Comparison of ENCODE assay signal across 9 mouse cellular contexts in genomic region chrX:20946055-20946454, GRCm38 (mm10). TPM values are rescaled to one million over a fixed set of nuclear protein-coding genes. Genes with fewer than 3 reads are reported as not detected.
DNase-seq lines count a peak whose midpoint lies in the region; ATAC-seq and TF ChIP-seq lines count a peak whose summit lies in the region.
"Had no signal": no experiment of that assay in that cellular context is flagged by ENCODE, and none has a peak within 500 bp of the region (broad histone marks: within the 10 kb centered on the region; RNA-seq: fewer than 3 reads in every experiment).

No protein-coding gene starts in this region.

- H3K27ac ChIP-seq in forebrain, postnatal 0 days (ENCODE audit: low read depth, low read length): no peak overlapping the region
- H3K27ac ChIP-seq in forebrain, embryonic 12.5 days: no peak overlapping the region
- H3K27ac ChIP-seq in kidney, postnatal 0 days: no peak overlapping the region
- H3K27ac ChIP-seq in lung, embryonic 14.5 days (ENCODE audit: low read depth): no peak overlapping the region
- H3K27ac ChIP-seq: hindbrain, embryonic 15.5 days had no signal

- peak; percentile 67 for TF ChIP-seq CTCF in forebrain, postnatal 0 days (IDR thresholded peaks at IDR 0.05; ENCODE audit: low read depth)
- TF ChIP-seq CTCF in kidney, postnatal 0 days (IDR thresholded peaks at IDR 0.05; ENCODE audit: low read depth): peak; percentile 67
- TF ChIP-seq CTCF in lung, embryonic 14.5 days (IDR thresholded peaks at IDR 0.05; ENCODE audit: low read depth): peak; percentile 57

- H3K4me3 ChIP-seq in forebrain, postnatal 0 days (ENCODE audit: low read depth, low read length): no peak overlapping the region
- H3K4me3 ChIP-seq in forebrain, embryonic 12.5 days (replicated peaks): no peak overlapping the region
- H3K4me3 ChIP-seq in kidney, postnatal 0 days (replicated peaks; ENCODE audit: low read depth, low read length): no peak overlapping the region
- no peak overlapping the region for H3K4me3 ChIP-seq in lung, embryonic 14.5 days (ENCODE audit: low read depth, low read length)
- H3K4me3 ChIP-seq: hindbrain, embryonic 15.5 days had no signal

- 16% methylated on average over 4 of the region's 4 CpGs for WGBS in forebrain, postnatal 0 days
- WGBS in forebrain, embryonic 12.5 days: 5% methylated on average over 4 of the region's 4 CpGs
- WGBS in kidney, postnatal 0 days: 14% methylated on average over 4 of the region's 4 CpGs
- WGBS in lung, embryonic 14.5 days: 3% methylated on average over 4 of the region's 4 CpGs

- ATAC-seq in forebrain, postnatal 0 days: no peak
- no peak for ATAC-seq in forebrain, embryonic 12.5 days (ENCODE audit: low FRiP score)
- no peak for ATAC-seq in kidney, postnatal 0 days (replicated peaks; ENCODE audit: low FRiP score, low read depth)
- ATAC-seq in lung, embryonic 14.5 days (ENCODE audit: insufficient read depth): no peak

- no peaks in the 10 kb centered on the region for H3K36me3 ChIP-seq in forebrain, postnatal 0 days (ENCODE audit: insufficient read depth)
- no peaks in the 10 kb centered on the region for H3K36me3 ChIP-seq in forebrain, embryonic 12.5 days (replicated peaks)
- H3K36me3 ChIP-seq in kidney, postnatal 0 days (ENCODE audit: insufficient read depth, low read length): no peaks in the 10 kb centered on the region
- no peaks in the 10 kb centered on the region for H3K36me3 ChIP-seq in lung, embryonic 14.5 days (ENCODE audit: insufficient read depth)
- H3K36me3 ChIP-seq: hindbrain, embryonic 15.5 days had no signal

- DNase-seq in forebrain, postnatal 0 days: peak; percentile 69
- peak; percentile 15 for DNase-seq in urinary bladder, postnatal 25 days (ENCODE audit: low spot score)
- DNase-seq in urinary bladder, adult 2 months (ENCODE audit: low spot score): no peak
- peak; percentile 20 for DNase-seq in embryo, embryonic 9.5 days (ENCODE audit: extremely low spot score)
- peak; percentile 46 for DNase-seq in kidney, postnatal 0 days (ENCODE audit: low spot score)
- peak; percentile 75 for DNase-seq in lung, embryonic 14.5 days
- DNase-seq in spleen, postnatal 10 days (ENCODE audit: low spot score in 2 of 2): peak; percentile 14 to 50

- H3K27me3 ChIP-seq in forebrain, postnatal 0 days (ENCODE audit: insufficient read depth, low read length): no peaks in the 10 kb centered on the region
- H3K27me3 ChIP-seq in forebrain, embryonic 12.5 days: no peaks in the 10 kb centered on the region
- no peaks in the 10 kb centered on the region for H3K27me3 ChIP-seq in kidney, postnatal 0 days (ENCODE audit: insufficient read depth, low read length)
- H3K27me3 ChIP-seq in lung, embryonic 14.5 days (ENCODE audit: insufficient read depth, low read length): no peaks in the 10 kb centered on the region
- H3K27me3 ChIP-seq: hindbrain, embryonic 15.5 days had no signal

- no peak overlapping the region for H3K4me2 ChIP-seq in forebrain, postnatal 0 days (ENCODE audit: low read depth)
- no peak overlapping the region for H3K4me2 ChIP-seq in forebrain, embryonic 12.5 days
- no peak overlapping the region for H3K4me2 ChIP-seq in kidney, postnatal 0 days (ENCODE audit: low read length)
- H3K4me2 ChIP-seq in lung, embryonic 14.5 days: no peak overlapping the region
- H3K4me2 ChIP-seq: hindbrain, embryonic 15.5 days had no signal

- no peak overlapping the region for H3K9ac ChIP-seq in forebrain, postnatal 0 days
- H3K9ac ChIP-seq in forebrain, embryonic 12.5 days: no peak overlapping the region
- H3K9ac ChIP-seq in kidney, postnatal 0 days (ENCODE audit: low read depth, low read length): no peak overlapping the region
- H3K9ac ChIP-seq in lung, embryonic 14.5 days: no peak overlapping the region
- H3K9ac ChIP-seq: hindbrain, embryonic 15.5 days had no signal

- no peaks in the 10 kb centered on the region for H3K9me3 ChIP-seq in forebrain, postnatal 0 days (ENCODE audit: low read length)
- no peaks in the 10 kb centered on the region for H3K9me3 ChIP-seq in forebrain, embryonic 12.5 days
- H3K9me3 ChIP-seq in kidney, postnatal 0 days (replicated peaks; ENCODE audit: low read length): no peaks in the 10 kb centered on the region
- no peaks in the 10 kb centered on the region for H3K9me3 ChIP-seq in lung, embryonic 14.5 days (ENCODE audit: low read depth, low read length)
- H3K9me3 ChIP-seq: hindbrain, embryonic 15.5 days had no signal

- no peaks in the 10 kb centered on the region for H3K4me1 ChIP-seq in forebrain, postnatal 0 days (ENCODE audit: insufficient read depth)
- H3K4me1 ChIP-seq in forebrain, embryonic 12.5 days: peaks cover 7% of the 10 kb centered on the region; the same call in 1 of the 2 replicates
- H3K4me1 ChIP-seq in kidney, postnatal 0 days (replicated peaks; ENCODE audit: insufficient read depth, low read length): no peaks in the 10 kb centered on the region
- H3K4me1 ChIP-seq in lung, embryonic 14.5 days (ENCODE audit: insufficient read depth): no peaks in the 10 kb centered on the region

RNA-seq across cellular contexts. Expression of gene Elk1, which starts 4.4 kb away (rescaled TPM):
- 40.1 and 45.9 TPM in 2 replicates for total RNA-seq in forebrain, postnatal 0 days (2014; rRNA removed)
- polyA plus RNA-seq in forebrain, postnatal 0 days (2015; fragmentation: Nextera tagmentation; extraction: Ambion mirVana): 25.9 and 27.1 TPM in 2 replicates
- polyA plus RNA-seq in forebrain, embryonic 12.5 days (2016; fragmentation: Nextera tagmentation; extraction: Ambion mirVana): 20.2 and 20.4 TPM in 2 replicates
- polyA plus RNA-seq in urinary bladder, adult 2 months (2012; rRNA removed): 10.7 and 11.4 TPM in 2 replicates
- polyA plus RNA-seq in kidney, postnatal 0 days (2015; fragmentation: Nextera tagmentation; extraction: Ambion mirVana): 10.1 TPM in 2 replicates
- polyA plus RNA-seq in lung, embryonic 14.5 days (2014; fragmentation: Nextera tagmentation; extraction: Ambion mirVana): 7.7 and 8.0 TPM in 2 replicates

RNA-seq across cellular contexts. Expression of gene Cfp, which starts 14.7 kb away (rescaled TPM):
- total RNA-seq in forebrain, postnatal 0 days (2014; rRNA removed): 5.5 and 7.5 TPM in 2 replicates
- polyA plus RNA-seq in forebrain, postnatal 0 days (2015; fragmentation: Nextera tagmentation; extraction: Ambion mirVana): 2.7 and 2.9 TPM in 2 replicates
- 4.2 and 6.0 TPM in 2 replicates for polyA plus RNA-seq in forebrain, embryonic 12.5 days (2016; fragmentation: Nextera tagmentation; extraction: Ambion mirVana)
- 33.2 and 35.2 TPM in 2 replicates for polyA plus RNA-seq in urinary bladder, adult 2 months (2012; rRNA removed)
- polyA plus RNA-seq in kidney, postnatal 0 days (2015; fragmentation: Nextera tagmentation; extraction: Ambion mirVana): 5.0 and 5.4 TPM in 2 replicates
- 5.6 and 6.0 TPM in 2 replicates for polyA plus RNA-seq in lung, embryonic 14.5 days (2014; fragmentation: Nextera tagmentation; extraction: Ambion mirVana)

RNA-seq across cellular contexts. Expression of gene Uxt, which starts 15.8 kb away (rescaled TPM):
- total RNA-seq in forebrain, postnatal 0 days (2014; rRNA removed): 10.0 and 17.2 TPM in 2 replicates
- 30.2 and 36.7 TPM in 2 replicates for polyA plus RNA-seq in forebrain, postnatal 0 days (2015; fragmentation: Nextera tagmentation; extraction: Ambion mirVana)
- 56.5 and 59.3 TPM in 2 replicates for polyA plus RNA-seq in forebrain, embryonic 12.5 days (2016; fragmentation: Nextera tagmentation; extraction: Ambion mirVana)
- polyA plus RNA-seq in urinary bladder, adult 2 months (2012; rRNA removed): 21.1 and 24.6 TPM in 2 replicates
- polyA plus RNA-seq in kidney, postnatal 0 days (2015; fragmentation: Nextera tagmentation; extraction: Ambion mirVana): 79.2 and 85.4 TPM in 2 replicates
- 53.2 and 55.9 TPM in 2 replicates for polyA plus RNA-seq in lung, embryonic 14.5 days (2014; fragmentation: Nextera tagmentation; extraction: Ambion mirVana)

RNA-seq across cellular contexts. Expression of gene Syn1, which starts 25.3 kb away (rescaled TPM):
- 31.9 and 37.2 TPM in 2 replicates for total RNA-seq in forebrain, postnatal 0 days (2014; rRNA removed)
- 85.5 and 95.3 TPM in 2 replicates for polyA plus RNA-seq in forebrain, postnatal 0 days (2015; fragmentation: Nextera tagmentation; extraction: Ambion mirVana)
- polyA plus RNA-seq in forebrain, embryonic 12.5 days (2016; fragmentation: Nextera tagmentation; extraction: Ambion mirVana): 15.4 and 17.8 TPM in 2 replicates
- 0.23 and 0.34 TPM in 2 replicates for polyA plus RNA-seq in urinary bladder, adult 2 months (2012; rRNA removed)
- 0.11 and 0.16 TPM in 2 replicates for polyA plus RNA-seq in kidney, postnatal 0 days (2015; fragmentation: Nextera tagmentation; extraction: Ambion mirVana)
- polyA plus RNA-seq in lung, embryonic 14.5 days (2014; fragmentation: Nextera tagmentation; extraction: Ambion mirVana): 0.11 and 0.42 TPM in 2 replicates
